ENCODE assay signal across 28 mouse cellular contexts in the genomic region with DNA sequence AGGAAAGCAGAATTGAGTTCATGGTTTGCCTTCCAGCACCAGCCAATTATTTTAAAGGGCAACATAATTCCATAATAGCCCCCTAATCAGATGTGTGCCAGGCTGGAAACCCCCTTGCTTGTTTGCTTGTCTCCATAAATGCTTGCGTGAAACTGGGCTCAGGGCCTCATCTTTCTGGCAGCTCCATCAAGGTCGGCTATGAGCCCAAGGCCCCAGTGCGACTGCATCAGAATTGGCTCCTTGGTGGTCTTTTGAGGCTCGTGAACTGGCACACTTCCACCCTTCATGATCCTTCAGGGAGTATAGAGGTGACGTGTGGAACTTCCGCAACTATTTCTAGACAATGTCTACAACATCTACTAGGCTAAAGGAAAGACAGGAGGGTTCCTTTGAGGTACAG.
DNase-seq lines count a peak whose midpoint lies in the region; ATAC-seq and TF ChIP-seq lines count a peak whose summit lies in the region.
"Had no signal": no experiment of that assay in that cellular context is flagged by ENCODE, and none has a peak within 500 bp of the region (broad histone marks: within the 10 kb centered on the region; RNA-seq: fewer than 3 reads in every experiment).

No protein-coding gene starts in this region.

- no peak for TF ChIP-seq EP300 in stomach, postnatal 0 days (optimal IDR thresholded peaks at IDR 0.05)

- H3K4me3 ChIP-seq in forebrain, embryonic 15.5 days = no peak overlapping the region
- H3K4me3 ChIP-seq in forebrain, embryonic 12.5 days (replicated peaks) = no peak overlapping the region
- H3K4me3 ChIP-seq in stomach, postnatal 0 days (ENCODE audit: low read depth, low read length) = no peak overlapping the region
- H3K4me3 ChIP-seq: embryonic facial prominence, embryonic 10.5 days; embryonic facial prominence, embryonic 13.5 days; erythroblast, embryonic 14.5 days; gastrocnemius, adult 2 months; hindbrain, embryonic 13.5 days had no signal

- no peaks in the 10 kb centered on the region for H3K36me3 ChIP-seq in forebrain, embryonic 15.5 days
- no peaks in the 10 kb centered on the region for H3K36me3 ChIP-seq in forebrain, embryonic 12.5 days (replicated peaks)
- no peaks in the 10 kb centered on the region for H3K36me3 ChIP-seq in stomach, postnatal 0 days (ENCODE audit: control insufficient read depth, insufficient read depth, low read length)
- H3K36me3 ChIP-seq: embryonic facial prominence, embryonic 10.5 days; embryonic facial prominence, embryonic 13.5 days; G1E; hindbrain, embryonic 13.5 days had no signal

- peak; percentile 50 for DNase-seq in cerebellum, postnatal 14 days
- no peak for DNase-seq in cerebellum, adult 18-20 months
- peak; percentile 75 for DNase-seq in left cerebral cortex, postnatal 4 days
- DNase-seq in left cerebral cortex, adult 8-10 months (ENCODE audit: low spot score in 2 of 2) = no peak
- DNase-seq in stomach, postnatal 0 days (ENCODE audit: low spot score) = no peak
- DNase-seq: adrenal gland, postnatal 10 days; adrenal gland, postnatal 36 days; B cell, adult 2 months; cerebellum, adult 11-12 months; cerebellum, adult 9-10 months; cerebellum, postnatal 36 days; embryo, embryonic 11 days; gastrocnemius, adult 2 months; gastrocnemius, postnatal 14 days; heart, adult 11 months; kidney, adult 18-20 months had no signal

- WGBS in forebrain, embryonic 15.5 days = 52% methylated on average over 6 of the region's 6 CpGs
- WGBS in forebrain, embryonic 12.5 days = 87% methylated on average over 6 of the region's 6 CpGs
- 83% methylated on average over 6 of the region's 6 CpGs for WGBS in stomach, postnatal 0 days

- H3K9me3 ChIP-seq in forebrain, embryonic 15.5 days = no peaks in the 10 kb centered on the region
- H3K9me3 ChIP-seq in forebrain, embryonic 12.5 days = no peaks in the 10 kb centered on the region
- no peaks in the 10 kb centered on the region for H3K9me3 ChIP-seq in stomach, postnatal 0 days (ENCODE audit: control insufficient read depth, low read length)
- H3K9me3 ChIP-seq: embryonic facial prominence, embryonic 10.5 days; embryonic facial prominence, embryonic 13.5 days; hindbrain, embryonic 13.5 days had no signal

- no peak for ATAC-seq in forebrain, embryonic 15.5 days (replicated peaks)
- ATAC-seq in forebrain, embryonic 12.5 days (ENCODE audit: low FRiP score) = no peak
- no peak for ATAC-seq in stomach, postnatal 0 days (ENCODE audit: low FRiP score, low TSS enrichment)
- ATAC-seq: hindbrain, embryonic 16.5 days; inflammation-experienced regulatory T-cells, adult 6 months; intestine, embryonic 16.5 days; Patski had no signal

- no peak overlapping the region for H3K4me2 ChIP-seq in forebrain, embryonic 15.5 days (replicated peaks)
- H3K4me2 ChIP-seq in forebrain, embryonic 12.5 days = no peak overlapping the region
- H3K4me2 ChIP-seq in stomach, postnatal 0 days (replicated peaks; ENCODE audit: low read depth) = no peak overlapping the region
- H3K4me2 ChIP-seq: embryonic facial prominence, embryonic 13.5 days; heart, embryonic 11.5 days; hindbrain, embryonic 13.5 days had no signal

- H3K27me3 ChIP-seq in forebrain, embryonic 15.5 days = no peaks in the 10 kb centered on the region
- H3K27me3 ChIP-seq in forebrain, embryonic 12.5 days = no peaks in the 10 kb centered on the region
- no peaks in the 10 kb centered on the region for H3K27me3 ChIP-seq in stomach, postnatal 0 days (ENCODE audit: control insufficient read depth, insufficient read depth, low read length)
- H3K27me3 ChIP-seq: embryonic facial prominence, embryonic 13.5 days; Patski had no signal

- peak overlapping the region; percentile 51; the same call in 1 of the 2 replicates for H3K27ac ChIP-seq in forebrain, embryonic 15.5 days (replicated peaks)
- H3K27ac ChIP-seq in forebrain, embryonic 12.5 days = no peak overlapping the region
- H3K27ac ChIP-seq in stomach, postnatal 0 days (replicated peaks) = no peak overlapping the region
- H3K27ac ChIP-seq: embryonic facial prominence, embryonic 10.5 days; embryonic facial prominence, embryonic 13.5 days; gastrocnemius, adult 2 months; hindbrain, embryonic 13.5 days had no signal

- intact Hi-C loops in left cerebral cortex, postnatal 4 days (cut with DNase I) = no loop called here

- H3K4me1 ChIP-seq in forebrain, embryonic 15.5 days = peaks cover 5% of the 10 kb centered on the region
- no peaks in the 10 kb centered on the region for H3K4me1 ChIP-seq in forebrain, embryonic 12.5 days
- H3K4me1 ChIP-seq in stomach, postnatal 0 days (replicated peaks; ENCODE audit: control insufficient read depth, insufficient read depth) = no peaks in the 10 kb centered on the region
- H3K4me1 ChIP-seq: embryonic facial prominence, embryonic 10.5 days; embryonic facial prominence, embryonic 13.5 days had no signal

- TF ChIP-seq CTCF in stomach, postnatal 0 days (IDR thresholded peaks at IDR 0.05; ENCODE audit: low read depth) = no peak

- H3K9ac ChIP-seq in forebrain, embryonic 15.5 days (replicated peaks) = no peak overlapping the region
- H3K9ac ChIP-seq in forebrain, embryonic 12.5 days = no peak overlapping the region
- no peak overlapping the region for H3K9ac ChIP-seq in stomach, postnatal 0 days (ENCODE audit: low read length)
- H3K9ac ChIP-seq: embryonic facial prominence, embryonic 13.5 days; hindbrain, embryonic 13.5 days had no signal

Comparison
In these comparisons a context has a peak if more than half of its experiments do, and no peak if none do; other contexts are left out.
1. DNase-seq: peak in cerebellum, postnatal 14 days (2 of 2) and left cerebral cortex, postnatal 4 days (single experiment); none in cerebellum, adult 18-20 months (0 of 2), left cerebral cortex, adult 8-10 months (0 of 2) and stomach, postnatal 0 days (single experiment).